Mouse (Mus musculus) layer of hippocampus, postnatal 36 days (tissue): Measurements from ENCODE around the gene Sugp2. TPM values are rescaled to one million over a fixed set of nuclear protein-coding genes. Genes with fewer than 3 reads are reported as not detected.
"Not testable (repeated sequence)": the region's sequence is repeated elsewhere in the genome, so short reads cannot be mapped to it uniquely, and the experiment has no call there.

Source experiments
- DNase-seq, 2 experiments: peaks; one replicate each; pipeline ENCODE4 v3.0.0; 2022
- total RNA-seq, 2 experiments: library from RNA; stranded (reverse); gene quantifications; 2 replicates each; pipeline ENCODE4 v1.2.3; 2021

Gene Sugp2
- 100 to 1,000 TPM; 118 to 126 TPM for total RNA-seq

GRCm38 (mm10) chr8:70234080-70234780 is at the start of gene Sugp2, which contains the start of gene Armc6:
Gene Sugp2 (plus strand): TSS chr8:70234226.
Gene Armc6 (minus strand): TSS chr8:70234466.
- DNase-seq: peak; percentile 94 to 96

DNA sequence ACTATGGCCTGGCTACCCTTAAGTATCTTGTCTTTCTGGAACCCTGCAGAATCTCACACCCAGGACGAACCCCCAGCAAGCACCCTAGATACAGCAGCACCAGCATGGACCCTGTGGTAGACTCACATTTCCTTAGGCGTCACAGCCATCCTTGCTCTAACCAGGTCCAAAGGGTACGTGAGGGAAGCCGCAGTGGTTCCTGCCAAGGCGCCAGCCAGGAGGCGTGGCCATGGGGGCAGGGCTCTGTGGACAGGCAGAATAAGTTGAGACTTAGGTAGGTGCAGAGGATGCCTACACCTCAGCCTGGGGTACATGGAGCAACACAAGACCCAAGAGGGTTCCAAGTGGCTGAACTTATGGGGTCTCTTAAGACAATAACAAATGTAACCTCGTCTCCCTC is 45.3 kb upstream of the Sugp2 start:
- no peak for DNase-seq

DNA sequence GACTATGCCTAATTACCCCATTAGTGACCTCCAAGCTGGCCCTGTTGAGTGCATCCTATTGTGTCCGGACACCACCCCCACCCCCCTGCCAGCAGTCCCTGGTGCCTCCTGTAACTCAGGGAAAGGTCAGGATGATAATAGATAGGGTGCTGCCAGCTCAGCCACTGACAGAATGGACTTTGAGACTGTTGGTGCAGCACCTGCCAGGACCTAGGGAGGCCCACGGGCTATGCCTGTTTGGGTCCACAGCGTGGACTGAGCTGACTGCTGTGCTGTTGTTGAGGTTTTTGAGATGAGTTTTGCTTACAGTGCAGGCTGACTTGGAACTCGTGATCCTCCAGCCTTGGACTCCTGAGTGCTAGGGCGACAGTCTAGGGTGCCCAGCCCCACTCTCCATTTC is 40.8 kb upstream of the Sugp2 start:
- DNase-seq: no peak

DNA sequence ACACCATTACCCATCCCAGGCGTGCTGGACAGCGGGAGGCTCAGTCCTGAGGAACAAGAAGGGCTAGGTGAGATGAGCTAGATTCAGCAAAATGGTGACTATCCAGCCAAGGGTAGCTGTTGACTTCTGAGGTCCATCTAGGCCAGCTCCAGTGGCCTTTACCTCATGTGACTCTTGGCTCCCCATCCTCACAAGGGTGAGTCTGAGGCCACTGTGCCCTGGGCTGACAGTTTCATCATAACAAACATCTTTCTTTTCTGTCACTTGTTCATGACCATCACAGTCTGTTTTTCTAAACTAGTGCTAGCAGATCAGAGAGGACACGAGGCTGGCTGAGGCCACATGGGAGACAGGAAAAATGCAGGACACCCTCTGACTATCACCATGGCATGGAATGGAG is 39.8 kb upstream of the Sugp2 start:
- DNase-seq: no peak

DNA sequence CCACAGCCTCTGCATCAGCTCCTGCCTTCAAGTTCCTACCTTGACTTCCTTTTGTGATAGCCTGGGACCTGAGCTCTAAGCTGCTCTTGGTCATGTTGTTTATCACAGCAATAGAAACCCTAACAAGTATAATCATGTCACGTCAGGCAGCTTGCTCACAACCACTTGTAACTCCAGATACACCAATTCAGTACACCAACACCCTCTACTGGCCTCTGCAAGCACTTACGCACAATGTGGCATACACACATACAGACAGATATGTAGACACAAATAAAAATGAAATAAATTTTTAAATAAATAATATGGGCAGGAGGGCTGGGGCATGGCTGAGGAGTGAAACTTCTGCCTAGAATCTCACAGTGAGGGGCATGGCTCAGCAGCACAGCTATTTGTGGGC is 38.3 kb upstream of the Sugp2 start:
- DNase-seq: no peak

GRCm38 (mm10) chr8:70197603-70198002 is 36.4 kb upstream of the Sugp2 start:
- no peak for DNase-seq

GRCm38 (mm10) chr8:70200098-70200681 is 33.8 kb upstream of the Sugp2 start:
- DNase-seq: peak; percentile 65 to 68

GRCm38 (mm10) chr8:70201417-70201816 is 32.6 kb upstream of the Sugp2 start:
- no peak for DNase-seq

DNA sequence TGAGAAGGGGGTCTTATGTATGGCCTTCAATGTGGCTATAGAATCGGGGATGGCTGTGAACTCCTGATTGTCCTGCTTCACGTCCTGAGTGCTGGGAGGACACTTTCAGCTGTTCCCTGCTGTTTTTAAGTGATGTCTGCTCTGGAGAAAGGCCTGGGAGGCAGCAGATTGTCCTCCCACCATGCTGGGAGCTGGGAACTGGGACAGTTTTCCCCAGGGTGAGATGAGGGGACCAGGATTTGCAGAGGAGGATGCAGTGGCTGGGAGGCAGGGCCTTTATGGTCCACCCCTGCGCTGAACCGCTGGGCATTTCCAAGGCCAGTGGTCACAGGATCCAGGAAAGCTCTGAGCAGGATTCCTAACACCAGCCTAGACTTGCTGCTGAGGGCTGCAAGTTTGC is 31.0 kb upstream of the Sugp2 start:
- no peak for DNase-seq

- DNase-seq: no peak
Measured at GRCm38 (mm10) chr8:70204757-70205156, 29.3 kb upstream of the Sugp2 start.

DNA sequence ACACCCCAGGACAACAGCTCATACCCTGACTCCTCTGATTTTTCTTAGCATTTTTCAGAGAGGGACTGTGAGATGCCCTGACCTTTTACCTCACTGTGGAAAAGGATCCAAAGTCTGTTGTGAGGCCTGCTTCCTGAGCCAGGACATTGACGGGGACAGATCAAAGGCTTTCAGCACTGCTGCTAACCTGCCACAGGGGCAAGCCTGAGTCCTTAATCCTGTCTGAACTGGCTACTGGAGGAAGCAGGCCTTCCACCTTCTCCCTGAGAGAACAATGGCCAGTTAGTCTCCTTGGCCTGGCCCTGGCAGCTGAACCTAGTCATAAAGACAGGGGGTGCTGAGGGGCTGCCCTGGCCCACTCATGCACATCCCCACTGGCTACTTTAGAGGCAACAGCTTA is 25.9 kb upstream of the Sugp2 start:
- DNase-seq: no peak

DNA sequence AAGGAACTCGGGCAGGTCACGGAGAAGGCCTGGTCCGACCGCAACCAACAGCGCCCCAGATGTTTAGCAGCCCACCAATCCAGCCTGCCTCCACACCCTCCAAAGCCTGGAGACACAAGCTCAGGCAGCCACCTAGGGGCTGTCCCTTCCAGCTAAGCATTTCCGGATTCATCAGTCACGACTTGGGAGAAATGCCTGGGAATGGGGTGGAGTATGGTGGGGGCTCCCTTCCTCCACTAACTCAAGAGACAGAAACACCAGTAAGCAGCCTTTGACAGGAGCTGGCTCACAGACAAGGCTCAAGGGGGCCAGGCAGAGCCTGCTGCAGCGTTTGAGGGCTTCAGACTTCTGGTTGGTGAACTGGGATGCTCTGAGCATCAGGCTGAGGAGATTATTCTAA is 23.5 kb upstream of the Sugp2 start:
- DNase-seq: no peak

DNA sequence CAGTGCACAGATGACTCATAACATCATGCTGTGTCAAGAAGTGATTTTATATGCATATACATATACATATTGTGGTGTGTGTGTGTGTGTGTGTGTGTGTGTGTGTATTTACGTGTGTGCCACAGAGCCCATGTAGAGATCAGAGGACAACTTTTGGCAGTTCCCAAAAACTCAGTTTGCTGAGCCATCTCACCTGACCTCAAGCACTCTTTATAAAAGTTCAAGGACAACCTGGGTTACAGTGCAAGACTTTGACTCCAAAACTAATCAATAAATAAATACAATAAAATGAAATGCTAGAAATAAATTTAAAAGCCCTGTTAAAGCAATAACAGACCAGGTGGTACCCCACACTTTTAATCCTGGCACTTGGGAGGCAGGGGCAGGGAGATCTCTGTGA is 22.8 kb upstream of the Sugp2 start:
- DNase-seq: no peak

DNA sequence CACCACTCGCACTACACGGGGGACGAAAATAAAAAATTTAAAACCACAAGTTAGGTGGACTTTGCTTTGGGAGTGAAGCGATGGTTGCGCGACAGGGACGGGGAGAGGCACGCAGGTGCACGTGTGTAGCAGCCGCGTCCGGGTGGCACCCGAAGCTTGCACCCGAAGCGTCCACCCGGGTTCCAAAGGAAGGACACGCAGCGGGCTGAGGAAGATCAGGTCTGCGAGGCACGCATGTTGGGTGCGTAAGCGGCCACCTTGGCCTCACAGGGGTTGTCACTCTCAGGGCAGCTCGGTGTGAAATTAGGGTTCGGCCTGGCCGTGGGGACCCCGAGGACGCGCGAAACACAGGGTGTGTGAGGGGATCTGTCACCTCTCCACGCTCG is 22.3 kb upstream of the Sugp2 start:
- DNase-seq: no peak

- DNase-seq: peak; percentile 99
Measured at GRCm38 (mm10) chr8:70212112-70213055, 21.6 kb upstream of the Sugp2 start, which contains the start of gene Slc25a42. Gene Slc25a42 (minus strand): TSS chr8:70212305.

DNA sequence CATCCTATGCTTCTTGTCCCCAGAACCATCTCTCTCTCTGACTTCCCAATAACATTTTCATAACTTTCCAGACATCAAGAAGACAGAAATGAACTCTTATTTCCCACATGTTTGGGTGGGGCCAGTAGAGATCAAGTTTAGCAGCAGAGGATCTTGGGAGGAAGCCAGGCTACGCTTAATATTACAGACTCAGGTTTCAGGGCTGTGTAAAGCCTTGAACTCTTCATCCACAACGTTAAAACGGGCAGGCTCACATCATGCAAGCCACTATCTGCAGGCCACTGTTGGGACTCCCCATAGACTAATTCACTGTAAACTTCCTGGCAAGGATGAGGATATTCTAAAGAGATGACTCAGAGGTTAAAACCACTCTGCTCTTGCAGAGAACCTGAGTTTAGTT is 19.6 kb upstream of the Sugp2 start:
- no peak for DNase-seq

GRCm38 (mm10) chr8:70215092-70215491 is 18.9 kb upstream of the Sugp2 start:
- DNase-seq: no peak

- not testable (repeated sequence) for DNase-seq
Measured at GRCm38 (mm10) chr8:70216161-70216560, 17.9 kb upstream of the Sugp2 start.

DNA sequence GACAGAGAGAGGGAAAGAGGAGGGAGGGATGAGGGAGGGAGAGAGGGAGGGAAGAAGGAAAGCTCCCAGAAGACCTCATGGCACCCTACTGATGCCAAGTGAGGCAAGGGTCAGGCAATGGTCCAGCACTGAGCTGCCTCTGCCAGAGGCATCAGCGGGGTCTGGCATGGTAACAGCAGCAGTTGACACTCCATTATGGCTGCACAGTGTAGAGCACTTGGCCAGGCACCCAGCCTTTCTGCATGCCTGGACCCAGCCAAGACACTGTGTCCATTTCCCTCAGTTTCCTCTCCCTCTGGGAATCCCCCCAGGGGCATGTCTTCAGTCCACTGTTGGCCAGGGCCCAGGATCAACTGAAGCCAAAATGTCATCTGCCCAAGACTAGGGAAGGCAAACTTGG is 17.5 kb upstream of the Sugp2 start:
- DNase-seq: peak; percentile 71 to 82

GRCm38 (mm10) chr8:70217441-70217840 is 16.6 kb upstream of the Sugp2 start:
- DNase-seq: no peak

- DNase-seq: no peak
Measured at GRCm38 (mm10) chr8:70219107-70219684, 14.8 kb upstream of the Sugp2 start.

GRCm38 (mm10) chr8:70220236-70220840 is 13.7 kb upstream of the Sugp2 start:
- no peak for DNase-seq
